Mouse (Mus musculus): ENCODE data around the gene Ncor2.

Gene Ncor2

DNA sequence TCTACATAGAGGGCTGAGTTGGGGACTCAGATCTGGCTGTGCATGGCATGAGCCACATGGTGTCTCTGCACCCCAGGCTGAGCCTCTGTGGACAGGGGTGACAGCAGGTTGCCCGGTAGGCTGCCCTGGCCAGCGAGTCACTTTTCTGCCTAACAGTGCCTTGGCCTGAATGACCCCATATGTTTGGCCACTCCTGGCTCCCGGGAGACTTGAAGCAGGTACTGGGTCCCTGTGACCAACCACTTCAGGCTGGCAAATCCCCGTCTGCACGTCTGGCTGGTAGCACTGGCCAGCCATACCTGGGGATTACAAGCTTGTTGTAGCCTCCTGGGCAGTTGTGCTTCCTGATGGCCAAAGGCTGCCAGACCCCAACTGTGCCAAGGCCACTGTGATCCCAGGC lies 109.1 kb downstream of the Ncor2 start:
- TF ChIP-seq GATA4 (IDR thresholded peaks at IDR 0.05; ENCODE audit: insufficient replicate concordance, low read length): no peak

DNA sequence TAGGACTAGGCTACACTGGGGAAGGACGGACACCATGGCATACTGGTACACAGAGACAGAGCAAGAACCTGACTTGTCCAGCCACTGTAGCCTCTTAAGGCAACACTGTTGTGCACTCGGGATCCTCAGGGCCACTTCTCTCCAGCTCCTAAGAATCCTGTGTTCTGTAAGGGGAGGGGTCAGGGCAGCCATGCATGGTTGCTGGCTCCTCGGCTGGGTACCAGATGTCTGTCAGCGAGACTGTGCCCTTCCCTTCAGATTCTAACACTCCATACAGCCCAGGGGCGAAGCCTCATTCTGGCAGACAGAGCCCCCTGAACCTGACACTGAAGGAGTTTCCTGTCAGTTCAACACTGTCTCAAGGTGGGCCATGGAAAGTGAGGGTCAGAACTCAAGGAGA lies 109.6 kb downstream of the Ncor2 start:
- TF ChIP-seq GATA4 (IDR thresholded peaks at IDR 0.05; ENCODE audit: insufficient replicate concordance, low read length): no peak

DNA sequence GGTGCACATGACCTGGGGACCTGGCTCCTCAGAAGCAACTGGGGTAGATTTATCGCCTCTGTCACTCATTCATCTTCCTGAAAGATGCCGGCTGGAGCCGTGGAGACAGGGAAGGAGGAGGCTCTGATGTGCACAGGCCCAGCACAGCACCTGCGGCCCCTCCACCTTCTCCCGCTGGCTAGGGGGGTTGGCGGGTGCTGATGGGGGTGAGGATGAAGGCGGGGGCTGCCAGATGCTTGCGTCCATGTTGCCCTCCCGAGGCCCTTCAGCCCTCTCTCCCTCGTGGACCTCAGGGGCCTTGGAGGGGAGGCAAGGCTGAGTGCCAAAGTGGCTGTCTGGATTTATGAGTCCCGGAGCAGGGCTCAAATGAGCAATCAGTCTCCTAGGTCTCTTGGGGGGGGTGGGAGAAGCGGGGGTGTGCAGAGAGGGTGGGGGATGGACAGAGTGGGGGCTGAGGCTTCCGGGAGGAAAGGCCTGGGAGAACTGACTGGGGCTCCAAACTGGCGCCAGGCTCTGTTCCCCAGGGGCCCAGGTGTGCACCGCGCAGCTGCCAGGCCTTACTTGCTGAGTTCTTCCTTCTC lies 110.6 kb downstream of the Ncor2 start:
- no peak for TF ChIP-seq GATA4 (IDR thresholded peaks at IDR 0.05; ENCODE audit: insufficient replicate concordance, low read length)

DNA sequence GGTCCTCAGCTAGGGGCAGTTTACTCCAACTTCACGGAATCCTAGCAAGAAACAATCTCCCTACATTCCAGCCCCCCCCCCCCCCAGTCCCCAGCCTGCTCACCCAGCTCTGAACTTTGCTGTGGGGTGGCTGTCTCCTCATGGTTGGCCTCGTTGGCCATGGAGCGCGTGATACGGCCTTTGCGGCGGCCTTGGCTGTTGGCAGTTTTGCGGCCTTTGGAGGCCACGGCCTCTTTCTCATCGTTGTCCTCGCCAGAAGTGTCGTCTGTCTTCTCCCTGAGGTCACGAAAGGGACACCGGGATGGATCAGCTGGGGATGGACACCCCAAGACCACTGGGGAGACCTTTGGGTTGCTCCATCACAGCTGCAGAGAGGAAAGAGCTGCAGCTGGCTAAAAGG lies 111.3 kb downstream of the Ncor2 start:
- no peak for TF ChIP-seq GATA4 (IDR thresholded peaks at IDR 0.05; ENCODE audit: insufficient replicate concordance, low read length)

DNA sequence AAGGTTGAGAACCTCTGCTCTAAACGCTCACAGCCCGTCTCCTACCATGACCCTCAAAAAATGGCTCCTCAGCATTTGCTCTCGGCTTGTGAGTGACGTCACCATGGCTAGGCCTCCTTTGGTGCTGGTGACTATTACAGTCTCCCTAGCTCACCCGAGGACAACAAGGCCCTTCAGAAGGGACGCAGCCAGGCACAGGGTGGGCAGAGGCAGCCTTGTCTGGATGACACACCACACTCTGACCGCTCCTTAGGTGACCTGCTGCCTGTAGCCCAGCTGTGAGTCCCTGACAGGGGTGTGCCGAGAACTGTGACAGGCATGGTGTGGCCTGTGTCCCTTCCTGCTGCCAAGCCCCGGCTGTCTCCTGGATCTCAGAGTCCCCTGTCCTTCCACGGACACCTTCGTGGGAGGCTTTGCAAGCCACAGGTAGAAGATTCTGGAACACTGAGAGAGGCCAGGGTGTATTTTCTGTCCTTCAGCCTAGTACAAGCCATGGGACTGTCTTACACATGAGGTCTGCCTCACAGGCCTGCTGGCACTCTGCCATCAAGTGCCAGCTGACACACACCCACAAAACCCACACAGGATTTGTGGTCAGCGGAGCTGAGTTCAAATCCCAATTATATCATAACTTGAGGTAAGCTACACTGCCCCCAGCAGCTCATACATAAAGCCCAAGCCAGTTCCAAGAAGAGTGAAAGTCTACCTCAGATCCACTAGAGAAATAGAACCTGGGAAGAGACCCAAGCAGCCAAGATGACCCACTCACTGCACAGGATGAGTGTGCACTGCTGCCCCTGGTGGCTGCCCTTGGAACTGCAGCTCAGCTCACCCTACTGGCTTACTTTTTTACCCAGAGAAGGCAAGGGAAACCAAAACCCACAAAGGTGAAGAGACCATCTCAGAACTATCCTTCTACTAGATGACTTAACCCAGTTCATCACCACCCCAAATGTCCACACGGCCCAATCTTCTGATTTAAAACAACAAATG lies 112.2 kb downstream of the Ncor2 start:
- TF ChIP-seq GATA4 (IDR thresholded peaks at IDR 0.05; ENCODE audit: insufficient replicate concordance, low read length): no peak

DNA sequence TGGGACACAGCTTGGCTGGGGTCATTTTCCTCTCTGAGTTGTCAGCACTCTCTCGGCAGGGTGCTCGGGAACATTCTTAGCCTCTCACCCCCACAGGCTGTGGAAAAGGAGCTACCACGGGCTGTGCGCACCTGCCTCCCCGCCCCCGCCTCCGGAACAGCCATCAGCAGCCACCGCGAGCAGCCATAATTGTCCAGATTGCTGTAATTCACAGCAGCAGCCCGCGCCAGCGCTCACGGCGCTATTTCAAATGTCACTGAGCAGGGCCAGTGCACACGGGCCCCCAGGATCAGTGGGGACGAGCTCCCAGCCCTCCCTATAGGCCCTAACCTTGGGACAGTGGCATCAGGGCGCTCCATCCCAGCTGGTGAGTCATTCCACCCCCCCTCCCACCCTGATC lies 116.0 kb downstream of the Ncor2 start:
- TF ChIP-seq GATA4 (IDR thresholded peaks at IDR 0.05; ENCODE audit: insufficient replicate concordance, low read length): no peak

DNA sequence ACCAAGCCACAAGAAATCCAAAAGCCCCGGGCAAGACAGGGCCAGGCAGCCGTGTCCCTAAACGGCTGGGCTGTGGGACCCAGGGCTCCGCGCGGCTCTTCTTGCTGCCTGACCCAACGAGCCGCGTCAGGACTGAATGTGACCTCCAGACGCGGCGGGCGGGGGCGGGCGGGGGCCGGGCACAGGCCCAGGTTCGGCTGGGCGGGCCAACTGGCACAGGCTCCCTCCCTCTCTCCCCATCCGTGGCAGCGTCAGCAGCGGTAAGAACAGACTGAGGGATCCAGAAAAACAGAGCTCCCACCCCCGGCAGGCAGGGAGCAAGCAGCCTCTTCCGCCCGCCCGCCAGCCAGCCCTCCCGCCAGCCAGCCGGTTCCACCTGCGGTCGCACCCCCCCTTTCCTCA lies 120.8 kb downstream of the Ncor2 start:
- no peak for TF ChIP-seq GATA4 (IDR thresholded peaks at IDR 0.05; ENCODE audit: insufficient replicate concordance, low read length)

DNA sequence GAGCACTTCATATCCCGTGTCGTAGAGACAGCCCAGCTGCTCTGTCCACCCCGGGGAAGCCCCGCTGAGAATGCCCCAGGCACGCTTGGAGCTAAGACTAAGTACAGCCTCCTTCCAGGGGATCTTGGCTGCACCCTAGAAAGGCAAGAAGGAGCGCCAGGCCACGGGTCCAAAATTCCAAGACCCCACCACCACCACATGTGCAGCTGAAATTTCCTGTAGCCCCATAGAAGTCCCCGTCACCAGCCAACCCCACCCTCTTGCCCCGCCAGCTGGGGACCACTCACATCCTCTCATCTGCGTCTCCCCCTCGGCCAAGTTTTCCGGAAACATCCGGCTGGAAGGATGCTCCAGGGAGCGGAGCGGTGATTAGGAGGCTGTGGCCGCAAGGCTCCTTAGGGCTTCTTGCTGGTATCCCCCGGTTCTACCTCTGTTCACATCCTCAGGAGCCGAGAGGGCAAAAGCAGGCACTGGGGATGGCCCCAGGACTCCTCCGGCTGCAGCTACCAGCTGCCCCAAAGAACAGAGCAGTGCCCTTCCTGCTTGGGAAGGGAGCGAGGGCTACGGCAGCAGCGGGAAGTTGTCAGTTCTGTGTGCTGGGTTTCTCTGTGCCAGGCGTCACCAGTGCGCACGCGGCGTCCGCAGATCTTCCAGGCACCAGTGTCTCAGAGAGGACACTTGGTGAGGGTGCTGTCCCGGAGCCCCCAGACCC lies 121.3 kb downstream of the Ncor2 start:
- TF ChIP-seq GATA4 (IDR thresholded peaks at IDR 0.05; ENCODE audit: insufficient replicate concordance, low read length): no peak

DNA sequence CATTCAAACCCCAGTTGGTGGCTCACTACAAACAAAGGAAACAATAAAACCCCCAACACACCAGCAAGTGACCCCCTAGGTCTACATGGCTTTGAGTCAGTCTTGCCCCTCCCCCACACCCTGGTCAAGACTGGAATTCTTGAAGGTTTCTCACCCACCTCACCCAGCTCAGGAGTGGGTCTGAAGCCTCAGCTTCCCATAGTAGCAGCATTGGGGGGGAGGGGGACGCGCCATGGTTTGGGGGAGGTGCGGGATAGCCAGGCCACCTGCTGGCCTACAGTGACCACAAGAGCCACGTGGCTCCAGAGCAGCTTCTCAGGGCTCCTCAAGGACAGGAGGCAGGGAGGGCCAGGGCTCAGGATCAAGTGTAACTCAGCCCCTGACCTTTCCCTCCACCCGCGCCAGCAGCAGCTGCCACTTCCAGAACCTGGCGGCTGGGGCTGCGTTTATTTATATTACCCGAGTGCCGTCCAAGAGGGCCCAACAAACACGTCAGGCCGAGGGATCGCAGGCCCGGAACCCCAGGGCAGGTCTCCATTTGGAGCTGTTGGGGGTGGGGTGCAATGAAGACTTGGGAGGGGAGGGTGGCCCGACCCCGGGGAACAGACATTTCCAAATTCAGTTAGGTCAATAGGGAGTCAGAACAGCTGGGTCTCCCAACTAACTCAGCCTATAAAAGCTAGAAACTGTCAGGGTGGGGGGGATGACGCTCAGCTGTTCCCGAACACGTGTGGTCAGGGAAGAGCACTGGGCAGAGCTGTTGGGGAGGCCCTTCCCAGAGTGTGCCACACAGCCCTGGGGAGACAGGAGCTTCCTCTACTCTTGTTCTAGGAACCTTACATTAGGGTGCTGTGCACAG lies 122.1 kb downstream of the Ncor2 start:
- no peak for TF ChIP-seq GATA4 (IDR thresholded peaks at IDR 0.05; ENCODE audit: insufficient replicate concordance, low read length)

DNA sequence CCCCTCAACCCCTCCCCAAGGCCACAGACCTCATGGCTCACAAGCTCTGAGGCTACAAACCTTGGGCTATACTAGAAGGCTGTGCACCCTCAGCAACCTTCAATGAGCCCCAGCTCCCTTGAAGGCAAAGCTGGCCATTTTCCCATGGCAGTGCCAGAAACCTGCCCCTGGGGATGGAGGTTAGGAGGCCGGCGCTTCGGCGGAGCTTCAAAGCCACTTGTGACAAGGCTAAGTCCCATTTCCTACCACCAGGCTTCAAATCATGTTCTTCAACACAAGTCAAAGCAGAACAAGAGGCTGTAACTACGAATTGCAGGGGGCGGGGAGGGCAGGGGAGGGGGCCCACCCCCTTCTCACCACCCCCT lies 122.7 kb downstream of the Ncor2 start:
- TF ChIP-seq GATA4 (IDR thresholded peaks at IDR 0.05; ENCODE audit: insufficient replicate concordance, low read length): no peak

DNA sequence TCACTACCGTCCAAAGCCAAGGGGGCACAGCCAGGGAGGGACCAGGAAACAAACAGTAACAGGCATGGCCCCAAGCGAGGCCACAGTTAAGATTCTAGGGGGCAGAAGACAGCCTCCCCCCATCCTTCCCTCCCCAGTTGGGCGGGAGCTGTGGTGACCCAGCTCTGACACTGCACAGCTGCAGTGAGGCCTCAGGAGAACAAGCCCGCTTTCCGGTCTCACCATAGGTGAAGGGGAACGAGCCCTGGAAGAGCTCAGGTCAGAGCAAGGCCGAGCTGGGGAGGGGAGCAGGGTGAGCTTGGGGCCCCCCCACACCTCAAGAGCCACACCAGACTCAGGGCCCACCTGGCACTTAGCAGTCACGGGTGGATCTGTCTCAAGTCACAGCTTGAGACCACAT lies 123.1 kb downstream of the Ncor2 start:
- no peak for TF ChIP-seq GATA4 (IDR thresholded peaks at IDR 0.05; ENCODE audit: insufficient replicate concordance, low read length)

DNA sequence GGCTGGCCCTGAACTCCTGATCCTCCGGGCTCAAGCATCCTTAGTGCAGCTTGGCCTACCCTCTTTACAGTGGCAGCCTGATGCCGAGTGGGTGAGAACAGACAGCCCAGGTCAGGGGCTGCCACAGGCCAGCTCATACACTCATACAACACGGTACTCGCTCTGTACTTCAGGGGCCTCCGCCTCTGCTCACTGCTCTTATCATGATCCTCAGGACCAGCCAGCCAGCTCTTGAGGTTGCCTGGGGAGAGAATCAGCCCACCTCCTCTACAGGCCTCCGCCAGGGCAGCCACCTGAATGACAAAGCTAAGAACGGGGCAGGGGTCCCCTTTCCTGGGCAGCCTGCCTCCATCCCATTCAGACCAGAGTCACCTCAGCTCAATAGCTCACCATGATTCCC lies 125.4 kb downstream of the Ncor2 start:
- TF ChIP-seq GATA4 (IDR thresholded peaks at IDR 0.05; ENCODE audit: insufficient replicate concordance, low read length): no peak

DNA sequence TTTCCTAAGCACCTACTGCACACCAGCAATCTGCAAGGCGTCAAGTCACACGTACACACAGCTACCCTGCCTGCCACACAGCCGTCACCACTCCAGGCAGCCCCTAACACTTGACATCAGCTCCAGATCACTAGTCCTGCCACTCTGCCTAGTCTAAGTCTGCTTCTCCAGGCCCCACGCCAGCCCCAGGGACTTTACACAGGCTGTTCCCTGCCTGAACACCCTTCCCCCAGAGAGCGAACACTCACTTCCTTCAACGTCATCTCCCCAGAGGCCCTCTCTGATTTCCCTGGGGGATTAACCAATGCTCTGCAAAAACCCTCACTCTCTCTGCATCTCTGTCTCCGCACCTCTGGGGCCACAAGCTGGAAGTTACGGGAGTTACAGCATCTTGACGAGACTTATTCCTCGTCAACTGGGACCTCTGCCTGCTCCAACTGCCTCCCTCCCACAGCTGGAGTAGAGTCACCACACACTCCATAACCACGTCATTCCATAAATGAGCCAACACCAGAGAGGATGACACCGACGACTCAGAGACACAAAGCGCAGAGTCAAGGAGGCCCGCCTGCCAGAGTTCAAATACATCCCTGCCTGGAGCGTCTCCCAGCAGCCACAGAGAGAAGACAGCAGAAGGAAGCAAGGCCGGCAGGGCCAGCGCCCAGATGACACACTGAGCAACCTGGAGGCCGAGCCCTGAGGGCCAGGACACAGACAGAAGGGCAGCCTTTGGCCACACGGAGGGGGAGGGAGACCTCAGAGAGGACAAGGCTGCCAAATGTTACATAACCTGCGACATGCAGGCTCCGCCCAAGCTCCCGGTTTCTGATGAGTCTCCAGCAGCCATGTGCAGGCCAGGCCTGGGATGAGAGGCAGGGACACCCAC lies 126.2 kb downstream of the Ncor2 start:
- TF ChIP-seq GATA4 (IDR thresholded peaks at IDR 0.05; ENCODE audit: insufficient replicate concordance, low read length): no peak; the same call in 1 of the 2 replicates

DNA sequence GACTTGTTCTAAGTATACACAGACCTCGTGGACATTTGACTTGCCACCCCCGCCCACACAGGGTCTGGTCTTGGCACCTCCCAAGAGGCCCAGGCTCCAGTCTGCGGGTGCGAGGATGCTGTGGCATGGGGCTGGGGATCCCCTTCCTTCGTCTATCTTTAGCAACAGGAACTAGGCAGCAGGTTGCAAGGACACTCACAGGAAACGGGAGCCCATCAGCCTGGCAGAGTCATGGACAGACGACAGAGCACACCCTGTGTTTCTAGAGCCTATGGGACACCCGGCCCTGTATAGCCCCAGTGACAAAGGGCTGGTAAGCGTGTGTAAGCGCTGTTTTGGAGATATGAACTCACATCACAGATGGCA lies 126.8 kb downstream of the Ncor2 start:
- no peak for TF ChIP-seq GATA4 (IDR thresholded peaks at IDR 0.05; ENCODE audit: insufficient replicate concordance, low read length)
